Mouse (Mus musculus) cerebellum, adult 2 months (tissue): ENCODE measurements around the gene Adsl.

Experiments
- CTCF ChIP-seq: fragments of 200-500 bp; IDR thresholded peaks from 2 replicates; pipeline ENCODE4 v1.5.1; 2011; ENCODE audit warnings: low read depth, mild to moderate bottlenecking, control low read depth, low read length, moderate library complexity, borderline replicate concordance; ENCODE audit not compliant: insufficient read depth
- POLR2A ChIP-seq: fragments of 200-500 bp; IDR thresholded peaks from 2 replicates; pipeline ENCODE4 v1.6.1; 2011; ENCODE audit warnings: low read length, control low read depth, borderline replicate concordance; ENCODE audit not compliant: insufficient read depth

DNA sequence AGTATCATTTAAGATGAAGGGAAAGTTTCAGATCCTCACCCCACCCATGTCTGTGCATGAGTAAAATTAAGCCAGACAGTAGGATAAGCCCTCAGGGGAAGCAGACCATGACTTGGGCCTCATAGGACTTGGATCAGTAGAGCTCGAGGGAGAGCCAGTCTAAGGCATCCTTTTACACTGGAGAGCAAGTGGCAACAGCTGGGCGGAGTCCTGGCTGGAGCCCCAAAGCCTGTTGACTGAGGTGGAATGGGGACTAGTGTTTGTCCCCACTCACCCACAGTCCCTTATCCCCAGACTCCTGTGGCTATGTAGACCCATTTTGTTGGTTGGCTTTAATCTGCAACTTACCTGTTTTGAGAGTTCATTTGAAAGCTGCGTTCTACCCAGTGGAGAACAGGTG, 36.1 kb upstream of the Adsl start:
- no peak for TF ChIP-seq POLR2A
- TF ChIP-seq CTCF = no peak
